Mouse (Mus musculus): ENCODE results near the gene Ltb4r2. TPM values are rescaled to one million over a fixed set of nuclear protein-coding genes. Genes with fewer than 3 reads are reported as not detected.

Ltb4r2 gene
- total RNA-seq, 4 experiments from 2014 or later, result 0.06 to 0.19 (median 0.13) TPM

DNA sequence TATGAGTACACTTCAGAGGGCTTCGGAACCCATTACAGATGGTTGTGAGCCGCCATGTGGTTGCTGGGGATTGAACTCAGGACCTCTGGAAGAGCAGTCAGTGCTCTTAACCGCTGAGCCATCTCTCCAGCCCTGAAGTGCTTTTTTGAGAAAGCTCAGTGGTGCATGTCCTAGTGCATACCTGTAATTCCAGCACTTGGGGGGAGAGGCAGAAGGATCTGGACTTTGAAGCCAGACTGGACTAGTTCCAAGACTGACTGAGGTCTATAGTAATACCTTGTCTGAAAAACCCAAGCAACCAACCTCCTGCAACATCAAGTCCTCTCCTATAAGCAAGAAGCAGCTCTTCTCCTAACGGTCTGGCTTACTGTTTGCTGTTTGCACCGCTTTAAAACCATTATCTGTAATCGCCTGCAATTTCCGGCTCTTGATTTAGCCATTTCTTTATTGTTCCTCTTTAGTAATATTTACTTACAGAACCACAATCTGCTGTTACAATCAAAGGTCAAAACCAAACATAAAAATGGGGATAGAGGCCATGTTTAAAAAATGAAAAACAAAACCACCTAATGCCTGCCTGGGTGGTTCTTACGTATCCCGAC, 24.0 kb upstream of the Ltb4r2 start:
- DNase-seq (ENCODE audit: low spot score), result no peak

DNA sequence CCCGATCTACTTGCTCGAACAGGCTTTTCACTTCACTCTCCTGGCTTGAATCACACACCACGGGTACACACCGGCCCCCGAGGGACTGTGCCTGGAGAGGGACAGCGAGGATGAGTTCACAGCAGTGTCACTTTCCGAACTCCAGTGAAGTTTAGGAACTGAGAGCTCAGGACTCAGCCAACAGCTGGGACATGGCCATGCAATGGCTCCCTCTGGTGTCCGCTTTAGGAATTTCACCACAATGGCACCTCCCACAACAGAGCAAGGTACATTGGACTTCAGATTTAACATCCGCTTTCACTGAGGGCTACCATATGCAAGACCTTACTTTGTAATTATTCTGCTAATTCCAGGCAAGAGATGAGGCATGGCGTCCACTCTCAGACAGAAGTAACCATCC, 17.5 kb upstream of the Ltb4r2 start:
- DNase-seq (ENCODE audit: low spot score), result peak; percentile 90

DNA sequence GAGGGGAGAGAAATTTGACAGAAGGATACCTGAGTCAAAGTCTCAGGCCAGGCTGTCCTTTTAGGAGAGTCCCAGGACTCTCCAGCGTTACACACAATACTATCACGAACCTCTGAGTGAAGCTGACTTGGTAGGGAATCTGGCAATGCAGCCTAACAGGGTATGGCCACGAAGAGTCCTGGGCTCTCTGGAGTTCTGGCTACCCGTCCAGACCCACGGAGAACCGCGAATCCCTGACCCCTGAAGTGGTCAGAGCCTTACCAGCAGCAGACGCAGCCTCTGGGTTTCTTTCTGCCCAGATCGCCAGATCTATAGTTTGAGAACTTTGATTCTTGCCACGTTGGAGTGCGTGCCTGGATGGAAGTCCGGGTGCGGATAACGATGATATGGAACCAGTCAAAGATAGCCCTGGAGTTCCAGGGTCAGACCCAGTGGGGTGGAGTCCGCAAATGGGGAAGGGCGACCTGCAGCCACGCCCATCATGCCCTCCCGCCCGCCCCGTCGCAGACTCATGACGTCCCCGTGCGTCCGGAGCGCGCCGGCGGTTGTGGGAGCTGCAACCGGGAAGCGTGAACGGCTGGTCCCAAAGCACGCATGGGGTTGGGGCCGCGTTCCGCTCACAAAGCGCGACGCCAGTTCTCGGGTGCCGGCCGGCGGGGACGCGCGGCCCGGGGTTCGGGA, 15.9 kb upstream of the Ltb4r2 start, which contains the start of the genes Dhrs1 and Nop9:
TSS of gene Dhrs1 (minus strand) at position 511 of the 681 bp plus-strand sequence.
TSS of gene Nop9 (plus strand) at position 514 of the 681 bp plus-strand sequence.
- DNase-seq (ENCODE audit: low spot score), result peak; percentile 87

DNA sequence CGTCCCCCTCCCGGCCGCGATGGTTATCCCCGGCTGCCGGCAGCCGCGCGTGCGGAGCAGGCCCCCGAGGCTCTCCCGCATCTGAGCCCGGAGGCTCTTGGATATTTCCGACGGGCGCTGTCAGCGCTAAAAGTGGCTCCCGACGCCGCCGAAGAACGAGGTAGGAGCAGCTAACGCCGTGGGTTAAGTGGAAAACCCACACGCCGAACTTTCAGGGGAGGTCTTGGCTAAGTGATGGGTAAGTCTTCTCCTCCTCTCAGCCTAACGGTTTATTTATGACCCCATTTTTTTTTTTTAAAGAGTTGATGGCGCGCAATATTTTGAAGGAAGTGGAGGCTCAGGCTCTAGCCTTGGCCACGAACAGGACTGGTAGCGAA, 15.4 kb upstream of the Ltb4r2 start:
- no peak for DNase-seq (ENCODE audit: low spot score)

DNA sequence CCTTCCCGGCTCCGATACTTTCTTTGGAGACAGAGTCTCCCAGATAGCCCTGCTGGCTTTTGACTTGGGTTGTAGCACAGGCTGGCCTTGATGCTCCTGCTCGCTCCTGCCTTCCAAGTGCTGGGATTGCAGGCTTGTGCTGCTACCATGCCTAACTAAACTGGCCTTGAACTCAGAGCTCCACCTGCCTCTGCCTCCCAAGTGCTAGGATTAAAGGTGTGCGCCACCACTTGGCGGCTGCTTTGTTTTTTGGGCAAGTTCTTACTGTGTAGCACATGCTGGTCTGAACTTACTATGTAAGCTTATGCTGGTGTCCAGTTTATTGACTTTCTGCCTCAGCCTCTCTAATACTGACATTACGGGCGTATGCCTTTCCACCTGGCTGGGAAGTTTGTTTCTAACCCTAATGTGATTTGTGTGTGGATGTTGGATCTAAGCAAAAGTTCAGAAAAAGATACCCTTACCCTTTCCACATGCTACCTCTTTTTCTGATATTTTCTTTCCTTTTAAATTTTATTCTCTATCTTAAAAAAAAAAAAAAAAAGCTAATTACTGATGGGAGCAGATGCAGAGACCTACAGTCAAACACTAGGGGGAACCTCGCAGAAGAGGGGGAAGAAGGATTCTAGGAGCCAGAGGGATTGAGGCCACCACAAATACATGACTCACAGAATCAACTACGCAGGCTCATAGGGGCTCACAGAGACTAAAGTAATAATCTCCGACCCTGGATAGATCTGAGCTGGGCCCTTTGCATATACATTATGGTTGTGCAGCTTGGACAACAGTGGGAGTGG, 14.0 kb upstream of the Ltb4r2 start:
- no peak for DNase-seq (ENCODE audit: low spot score)

DNA sequence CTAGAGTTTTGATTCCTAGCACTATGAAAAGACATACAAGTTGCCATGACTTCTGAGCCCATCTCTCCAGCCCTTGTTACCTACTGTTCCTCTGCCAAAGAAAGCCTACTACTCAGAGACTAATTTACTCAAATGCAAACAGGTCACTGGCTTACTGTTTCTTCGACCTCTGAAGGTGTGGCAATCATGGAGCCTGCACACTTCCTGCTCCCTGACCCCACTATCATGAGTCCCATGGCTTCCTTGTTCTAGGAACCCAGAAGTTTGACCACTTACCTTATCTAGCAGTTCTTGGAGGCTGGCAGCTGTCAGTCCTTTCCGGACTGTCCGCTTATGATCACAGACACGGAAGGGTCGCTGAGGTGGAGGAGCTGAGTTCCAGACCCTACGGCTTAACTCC, 3.7 kb upstream of the Ltb4r2 start:
- no peak for DNase-seq (ENCODE audit: low spot score)

DNA sequence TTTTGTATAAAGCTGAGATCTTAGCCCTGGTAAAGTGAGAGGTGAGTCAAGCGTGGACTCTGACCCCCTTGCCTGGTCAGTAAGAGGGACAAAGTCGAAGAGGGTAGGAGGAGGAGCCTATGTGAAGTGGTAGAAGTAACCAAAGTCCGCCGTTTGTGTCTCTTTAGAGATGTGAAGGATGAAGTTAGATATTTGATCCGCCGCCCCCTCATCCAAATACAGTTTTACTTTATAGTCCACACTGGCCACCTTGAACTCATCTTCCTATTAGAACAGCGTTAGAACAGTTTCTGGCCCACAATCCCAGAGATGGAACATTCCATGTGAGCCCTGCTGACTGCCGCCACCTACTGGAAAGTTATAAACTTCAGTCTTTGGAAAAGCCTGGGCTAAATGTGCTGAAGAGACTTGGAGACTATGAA, 2.9 kb upstream of the Ltb4r2 start, which contains the start of gene Cideb:
TSS of gene Cideb (minus strand) at position 96 of the 422 bp plus-strand sequence.
- DNase-seq (ENCODE audit: low spot score), result no peak

DNA sequence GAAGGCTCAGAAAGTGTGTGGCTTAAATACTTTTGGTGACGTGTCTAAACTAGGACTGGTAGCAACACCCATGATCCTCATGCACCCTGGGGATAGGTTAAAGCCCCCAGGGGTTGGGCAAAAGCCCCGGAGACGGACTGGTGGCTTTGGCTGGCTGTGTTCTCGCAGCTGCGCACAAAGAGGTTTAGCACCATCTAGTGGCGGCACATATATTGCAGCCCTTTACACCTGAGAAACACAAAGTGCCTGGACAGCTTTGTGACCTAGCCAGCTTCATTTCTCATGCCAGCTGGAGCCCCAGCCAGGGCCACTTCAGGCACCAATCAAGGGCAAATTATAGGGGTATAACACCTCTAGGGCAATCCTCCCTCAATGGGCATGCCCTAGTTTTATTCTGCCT, 1.1 kb upstream of the Ltb4r2 start:
- peak; percentile 89 for DNase-seq (ENCODE audit: low spot score)

DNA sequence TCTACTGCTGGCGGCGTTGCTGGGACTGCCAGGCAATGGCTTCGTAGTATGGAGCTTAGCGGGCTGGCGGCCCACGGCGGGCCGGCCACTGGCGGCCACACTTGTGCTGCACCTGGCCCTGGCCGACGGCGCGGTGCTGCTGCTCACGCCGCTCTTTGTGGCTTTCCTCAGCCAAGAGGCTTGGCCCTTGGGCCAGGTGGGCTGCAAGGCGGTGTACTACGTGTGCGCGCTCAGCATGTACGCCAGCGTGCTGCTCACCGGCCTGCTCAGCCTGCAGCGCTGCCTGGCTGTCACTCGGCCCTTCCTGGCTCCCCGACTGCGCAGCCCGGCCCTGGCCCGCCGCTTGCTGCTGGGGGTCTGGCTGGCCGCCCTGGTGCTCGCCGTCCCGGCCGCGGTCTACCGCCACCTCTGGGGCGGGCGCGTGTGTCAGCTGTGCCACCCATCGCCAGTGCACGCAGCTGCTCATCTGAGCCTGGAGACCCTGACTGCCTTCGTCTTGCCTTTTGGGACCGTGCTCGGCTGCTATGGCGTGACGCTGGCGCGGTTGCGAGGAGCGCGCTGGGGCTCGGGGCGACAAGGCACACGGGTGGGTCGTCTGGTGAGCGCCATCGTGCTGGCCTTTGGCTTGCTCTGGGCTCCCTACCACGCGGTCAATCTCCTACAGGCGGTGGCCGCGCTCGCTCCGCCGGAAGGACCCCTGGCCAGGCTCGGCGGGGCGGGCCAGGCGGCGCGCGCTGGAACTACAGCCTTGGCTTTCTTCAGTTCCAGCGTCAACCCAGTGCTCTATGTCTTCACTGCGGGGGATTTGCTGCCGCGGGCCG, 983 bp downstream of the Ltb4r2 start:
- DNase-seq (ENCODE audit: low spot score), result no peak

DNA sequence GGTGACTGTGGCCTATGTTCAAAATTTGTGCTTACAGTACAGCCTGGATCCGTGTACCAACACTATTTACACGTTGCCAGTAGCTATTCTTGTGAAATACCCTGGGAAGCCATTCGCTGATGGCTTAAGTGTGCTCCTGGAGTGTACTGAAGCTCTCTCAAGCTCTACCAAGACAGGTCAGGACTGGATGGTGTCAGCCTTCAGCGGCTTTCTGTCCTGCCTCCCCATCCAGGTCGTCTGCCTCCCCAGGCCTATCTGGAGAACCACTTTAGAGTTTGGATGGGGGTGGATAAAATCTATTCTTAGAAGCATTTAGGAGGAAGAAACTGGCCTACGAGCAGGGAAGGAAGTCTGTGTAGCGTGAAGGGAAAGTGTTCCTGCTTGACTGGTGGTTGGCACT, 1.9 kb downstream of the Ltb4r2 start:
- no peak for DNase-seq (ENCODE audit: low spot score)

DNA sequence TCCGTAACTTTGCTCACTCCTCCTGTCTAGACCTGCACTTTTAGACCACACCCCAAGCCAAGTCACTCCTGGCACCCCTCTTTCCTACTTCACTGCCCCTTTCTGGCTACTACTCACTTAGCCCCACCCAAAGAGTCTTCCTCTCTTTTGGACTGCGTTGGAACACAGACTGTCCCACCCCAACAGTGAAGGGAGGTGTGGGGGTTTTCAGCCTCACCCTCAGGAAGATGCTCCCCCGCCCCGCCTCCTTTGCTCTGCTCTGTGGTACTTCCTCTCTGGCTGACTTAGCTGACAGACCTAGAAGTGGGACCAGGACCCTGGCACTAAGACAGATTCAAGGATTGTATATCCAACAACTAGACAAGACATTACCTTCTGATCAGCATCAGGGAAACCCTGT, 4.5 kb downstream of the Ltb4r2 start, which contains the start of gene Ltb4r1:
TSS of gene Ltb4r1 (plus strand) at position 267 of the 400 bp plus-strand sequence.
- no peak for DNase-seq (ENCODE audit: low spot score)

DNA sequence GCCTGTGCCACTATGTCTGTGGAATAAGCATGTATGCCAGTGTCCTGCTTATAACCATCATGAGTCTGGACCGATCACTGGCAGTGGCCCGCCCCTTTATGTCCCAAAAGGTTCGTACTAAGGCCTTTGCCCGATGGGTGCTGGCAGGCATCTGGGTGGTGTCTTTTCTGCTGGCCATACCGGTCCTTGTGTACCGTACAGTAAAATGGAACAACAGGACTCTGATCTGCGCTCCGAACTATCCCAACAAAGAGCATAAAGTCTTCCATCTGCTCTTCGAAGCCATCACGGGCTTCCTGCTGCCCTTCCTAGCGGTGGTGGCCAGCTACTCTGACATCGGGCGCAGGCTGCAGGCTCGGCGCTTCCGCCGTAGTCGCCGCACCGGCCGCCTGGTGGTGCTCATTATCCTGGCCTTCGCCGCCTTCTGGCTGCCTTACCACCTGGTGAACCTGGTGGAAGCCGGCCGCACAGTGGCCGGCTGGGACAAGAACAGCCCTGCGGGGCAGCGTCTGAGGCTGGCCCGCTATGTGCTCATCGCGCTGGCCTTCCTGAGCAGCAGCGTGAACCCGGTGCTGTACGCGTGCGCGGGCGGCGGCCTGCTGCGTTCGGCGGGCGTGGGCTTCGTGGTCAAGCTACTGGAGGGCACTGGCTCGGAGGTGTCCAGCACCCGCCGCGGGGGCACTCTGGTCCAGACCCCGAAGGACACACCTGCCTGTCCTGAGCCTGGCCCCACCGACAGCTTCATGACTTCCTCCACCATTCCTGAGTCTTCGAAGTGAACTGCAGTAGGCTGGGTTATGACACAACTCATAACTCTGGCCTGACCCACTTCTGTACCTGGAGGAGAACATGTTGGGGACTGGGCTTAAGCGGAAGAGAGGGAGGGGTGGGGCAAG, 6.5 kb downstream of the Ltb4r2 start:
- no peak for DNase-seq (ENCODE audit: low spot score)

DNA sequence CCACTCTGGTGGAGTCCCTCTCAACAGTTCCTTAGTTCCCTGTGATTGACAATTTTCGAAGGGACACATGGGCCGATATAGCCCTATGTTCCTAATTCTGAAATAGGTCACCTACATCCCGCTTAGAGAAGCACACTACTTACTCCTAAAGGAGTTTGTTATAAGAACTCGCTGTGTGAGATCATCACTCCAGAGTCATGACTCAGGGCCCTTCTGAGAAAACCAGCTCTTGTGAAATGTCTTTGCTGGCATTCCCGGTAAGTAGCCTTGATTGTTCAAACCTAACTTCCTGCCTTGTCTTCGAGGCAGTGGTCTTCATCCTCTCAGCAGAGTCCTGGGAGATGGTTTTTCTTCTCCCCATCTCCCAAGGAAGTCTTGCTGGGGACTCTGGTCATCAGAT, 7.3 kb downstream of the Ltb4r2 start:
- no peak for DNase-seq (ENCODE audit: low spot score)

DNA sequence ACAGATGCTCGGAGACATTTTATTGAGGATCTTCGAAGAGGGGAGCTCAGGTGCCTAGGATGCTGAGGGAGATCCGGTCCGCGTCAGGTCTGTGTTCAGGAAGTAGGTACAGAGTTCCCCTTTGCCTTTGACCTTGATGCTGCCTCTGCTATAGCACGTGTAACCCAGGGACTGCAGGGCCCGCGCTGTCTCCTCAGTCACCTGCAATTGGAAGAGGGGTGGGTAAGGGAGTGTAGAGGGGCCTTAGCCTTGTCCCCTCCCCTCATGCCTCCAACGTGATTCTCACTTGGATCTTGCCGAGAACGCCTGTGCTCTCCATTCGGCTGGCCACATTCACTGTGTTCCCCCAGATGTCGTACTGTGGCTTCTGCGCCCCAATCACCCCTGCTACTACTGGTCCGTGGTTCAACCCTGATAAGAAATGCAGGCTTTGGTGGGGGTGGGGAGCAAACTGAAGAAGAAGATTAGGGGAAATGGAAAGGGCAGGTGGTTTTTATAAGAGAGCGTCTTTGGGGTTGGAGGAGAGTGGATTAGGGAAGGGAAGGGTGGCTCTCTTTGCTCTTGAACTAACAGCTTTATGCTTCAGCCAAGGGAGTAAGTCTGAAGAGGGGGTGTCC, 8.0 kb downstream of the Ltb4r2 start:
- no peak for DNase-seq (ENCODE audit: low spot score)

DNA sequence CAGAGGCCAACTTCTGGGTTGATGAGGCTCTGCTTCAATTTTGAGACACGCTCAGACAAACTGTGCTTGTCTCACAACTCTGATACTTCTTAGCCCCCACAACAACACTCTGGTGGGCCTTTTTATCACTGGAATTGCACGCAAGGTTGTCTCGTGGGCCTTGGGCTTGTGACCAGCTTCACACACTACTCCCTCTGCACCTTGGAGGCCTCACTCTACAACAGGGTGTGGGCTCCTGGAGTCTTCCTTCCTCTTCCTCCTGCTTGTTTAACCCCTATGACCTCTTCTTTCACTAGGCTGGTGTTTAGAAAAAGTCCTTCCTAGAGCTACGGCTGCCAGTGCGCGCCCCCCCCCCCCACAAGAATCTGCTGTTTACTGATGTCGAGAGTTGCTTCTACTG, 15.5 kb downstream of the Ltb4r2 start:
- DNase-seq (ENCODE audit: low spot score), result no peak

DNA sequence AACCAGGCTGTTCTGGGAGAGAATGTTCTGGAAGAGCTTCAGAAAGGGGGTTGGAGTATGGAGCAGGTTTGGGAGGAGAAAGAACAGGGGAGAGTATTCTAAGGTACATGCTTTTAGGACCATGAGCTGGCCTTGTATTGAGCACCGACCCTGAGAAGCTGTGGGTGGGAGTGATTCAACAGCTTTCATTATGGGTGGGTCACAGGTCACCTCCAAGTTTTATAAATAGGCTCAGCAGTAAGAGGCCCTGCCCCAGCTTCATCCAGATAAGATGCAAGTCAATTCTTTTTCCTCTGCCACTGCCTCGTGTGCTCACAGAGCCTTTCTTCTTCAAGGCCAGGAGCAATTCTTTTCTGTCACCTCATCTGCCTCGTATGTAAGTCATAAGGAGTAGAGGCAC, 15.9 kb downstream of the Ltb4r2 start:
- DNase-seq (ENCODE audit: low spot score), result no peak

DNA sequence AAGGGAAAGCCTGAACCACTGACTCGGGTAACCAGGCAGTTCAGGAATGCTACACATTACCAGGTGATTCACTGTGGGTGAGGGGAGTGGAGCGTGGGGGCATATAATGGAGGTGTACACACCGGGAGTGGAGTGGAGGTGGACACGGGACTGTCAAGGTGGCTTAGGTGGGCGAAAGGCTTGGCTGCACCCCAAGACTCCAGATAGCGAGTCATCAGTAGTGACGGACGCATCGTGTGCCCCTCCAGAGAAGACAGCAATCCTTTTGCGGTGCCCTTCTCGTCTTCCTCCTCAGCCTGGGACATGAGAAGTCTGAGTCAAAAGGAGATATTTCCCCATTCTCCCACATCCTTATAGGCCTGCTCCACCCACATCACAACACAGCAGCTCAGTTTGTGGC, 16.6 kb downstream of the Ltb4r2 start:
- no peak for DNase-seq (ENCODE audit: low spot score)

DNA sequence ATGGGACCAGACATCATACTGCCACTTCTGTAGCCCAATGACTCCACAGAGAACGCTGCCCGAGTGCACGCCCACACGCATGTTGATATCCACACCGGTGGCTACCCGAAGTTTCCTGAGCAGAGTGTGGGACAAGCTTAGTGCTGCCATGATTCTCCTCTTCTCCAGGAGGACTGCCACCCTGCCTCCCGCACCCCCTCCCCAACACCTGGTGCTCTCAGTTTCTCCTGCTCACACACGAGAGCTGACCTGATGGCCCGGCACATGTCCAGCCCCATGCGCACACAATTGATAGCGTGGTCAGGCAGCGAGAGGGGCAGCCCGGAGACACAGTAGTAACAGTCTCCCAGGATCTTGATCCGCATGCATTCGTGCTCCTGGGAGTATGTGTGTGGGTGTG, 17.5 kb downstream of the Ltb4r2 start:
- DNase-seq (ENCODE audit: low spot score), result no peak

DNA sequence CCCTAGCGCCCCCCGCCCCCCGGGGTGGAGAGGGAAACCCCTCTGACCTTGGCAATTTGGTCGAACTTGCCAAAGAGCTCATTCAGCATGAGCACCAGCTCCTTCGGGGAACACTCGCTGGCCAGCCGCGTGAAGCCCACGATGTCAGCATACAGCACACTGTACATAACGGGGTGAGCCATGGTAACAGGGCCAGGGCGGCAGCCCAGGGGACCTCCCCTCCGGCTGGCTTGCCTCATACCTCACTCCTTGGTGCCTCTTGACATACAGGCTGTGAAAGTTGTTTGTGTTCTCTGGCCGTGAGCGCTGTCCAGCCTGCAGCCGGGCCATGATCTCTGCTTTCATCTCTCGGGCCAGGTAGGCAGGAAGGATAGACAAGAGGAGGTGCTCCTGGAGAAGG, 18.4 kb downstream of the Ltb4r2 start:
- no peak for DNase-seq (ENCODE audit: low spot score)

DNA sequence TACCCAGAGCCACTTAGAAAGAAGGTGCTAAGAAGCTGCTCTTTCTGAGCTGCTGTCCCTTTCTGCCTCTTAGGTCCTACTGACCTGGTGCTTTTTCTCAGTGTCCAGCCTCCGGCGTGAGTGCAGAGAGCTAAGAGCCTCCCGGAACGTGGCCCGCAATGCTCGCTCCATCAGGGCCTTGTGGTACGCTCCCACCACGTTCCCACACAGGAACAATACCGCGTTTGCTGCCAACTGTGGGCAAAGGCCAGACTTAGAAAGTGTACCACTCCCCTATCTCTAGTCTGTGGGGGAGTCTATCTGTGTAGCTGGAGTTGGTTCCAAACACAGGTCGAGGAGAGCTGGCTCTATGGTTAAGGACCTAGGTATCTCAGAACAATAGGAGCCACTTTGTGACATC, 19.5 kb downstream of the Ltb4r2 start:
- DNase-seq (ENCODE audit: low spot score), result no peak
